Mouse (Mus musculus) hindbrain, embryonic 14.5 days (tissue): ENCODE measurements around the gene S1pr5. TPM values are rescaled to one million over a fixed set of nuclear protein-coding genes. Genes with fewer than 3 reads are reported as not detected.
A peak's percentile ranks its signal among the peaks of the same experiment; 100 is the strongest.
"Not testable (repeated sequence)": the region's sequence is repeated elsewhere in the genome, so short reads cannot be mapped to it uniquely, and the experiment has no call there.

Source experiments
- ATAC-seq: fragments of 200-750 bp; cut with Nextera tagmentation; 2 replicates; pipeline ENCODE4 v1.8.0; 2017; ENCODE audit warnings: moderate number of reproducible peaks, mild to moderate bottlenecking, moderate TSS enrichment, moderate library complexity; ENCODE audit not compliant: low FRiP score
- DNase-seq: peaks from one replicate; pipeline ENCODE4 v3.0.0-alpha.2; 2015; ENCODE audit warnings: low spot score
- H3K27ac ChIP-seq: fragments of 300-500 bp; sonication (generic); 2 replicates; pipeline ENCODE4 v1.5.1; 2014; ENCODE audit warnings: mild to moderate bottlenecking, moderate library complexity
- H3K27me3 ChIP-seq: fragments of 300-500 bp; sonication (generic); 2 replicates; pipeline ENCODE4 v1.6.1; 2014; ENCODE audit warnings: mild to moderate bottlenecking, low read length, mixed read lengths; ENCODE audit not compliant: control insufficient read depth, insufficient read depth
- H3K36me3 ChIP-seq: fragments of 300-500 bp; sonication (generic); replicated peaks from 2 replicates; pipeline ENCODE4 v1.6.1; 2014; ENCODE audit not compliant: control insufficient read depth, insufficient read depth
- H3K4me1 ChIP-seq: fragments of 300-500 bp; sonication (generic); replicated peaks from 2 replicates; pipeline ENCODE4 v1.6.1; 2014; ENCODE audit warnings: antibody characterized with exemption, low read length, mixed read lengths; ENCODE audit not compliant: control insufficient read depth, insufficient read depth
- H3K4me2 ChIP-seq: fragments of 300-500 bp; sonication (generic); replicated peaks from 2 replicates; pipeline ENCODE4 v1.6.1; 2014; ENCODE audit warnings: mild to moderate bottlenecking, moderate library complexity
- H3K4me3 ChIP-seq: fragments of 300-500 bp; sonication (generic); replicated peaks from 2 replicates; pipeline ENCODE4 v1.5.1; 2014; ENCODE audit warnings: mild to moderate bottlenecking, low read length
- H3K9ac ChIP-seq: fragments of 300-500 bp; sonication (generic); 2 replicates; pipeline ENCODE4 v1.6.1; 2014
- H3K9me3 ChIP-seq: fragments of 300-500 bp; sonication (generic); 2 replicates; pipeline ENCODE4 v1.6.1; 2016; ENCODE audit warnings: low read length; ENCODE audit not compliant: control insufficient read depth
- WGBS: fragments of 180-500 bp; shearing (Covaris S2); extraction: QIAGEN DNeasy Blood & Tissue Kit; methylation state at CpG from one replicate; pipeline ENCODE4 v1.1.7; 2014; 5-methylcytosine and 5-hydroxymethylcytosine counted together
- polyA plus RNA-seq: library from polyadenylated mRNA; unstranded; fragments of >200 nt; fragmentation: Nextera tagmentation; extraction: Ambion mirVana; gene quantifications from 2 replicates; pipeline ENCODE4 v1.2.1, GENCODE M21; 2014

The S1pr5 gene
- polyA plus RNA-seq, 1 experiment from 2014 or later = 3.9 TPM

DNA sequence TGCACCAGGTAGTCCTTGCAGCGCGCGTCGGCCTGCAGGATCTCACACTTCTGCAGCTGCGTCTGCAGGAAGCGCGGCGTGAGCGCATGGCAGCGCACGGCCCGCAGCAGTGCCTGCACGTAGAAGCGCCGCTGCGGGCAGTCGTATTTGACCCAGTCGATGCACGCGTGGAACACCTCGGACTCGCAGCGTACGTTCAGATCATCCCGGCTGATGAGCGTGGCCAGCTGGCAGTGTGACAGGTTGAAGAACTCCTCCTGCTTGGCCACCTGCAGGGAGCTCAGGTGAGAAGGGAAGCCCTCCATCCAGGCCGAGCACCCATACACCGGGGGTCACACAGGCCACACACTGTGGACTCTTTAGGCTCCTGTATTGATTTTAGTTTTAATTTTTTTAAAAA is 14.4 kb downstream of the S1pr5 start:
- Histone ChIP-seq H3K27me3 (no peaks in the 10 kb centered on the region), H3K9me3 (no peaks in the 10 kb centered on the region), H3K4me1 (peaks cover 21% of the 10 kb centered on the region), H3K4me3 (no peak overlapping the region), H3K9ac (no peak overlapping the region), H3K36me3 (peaks cover 59% of the 10 kb centered on the region), H3K4me2 (no peak overlapping the region), H3K27ac (no peak overlapping the region)
- ATAC-seq (no peak), DNase-seq (no peak)
- 81% methylated on average over 28 of the region's 28 CpGs for WGBS

DNA sequence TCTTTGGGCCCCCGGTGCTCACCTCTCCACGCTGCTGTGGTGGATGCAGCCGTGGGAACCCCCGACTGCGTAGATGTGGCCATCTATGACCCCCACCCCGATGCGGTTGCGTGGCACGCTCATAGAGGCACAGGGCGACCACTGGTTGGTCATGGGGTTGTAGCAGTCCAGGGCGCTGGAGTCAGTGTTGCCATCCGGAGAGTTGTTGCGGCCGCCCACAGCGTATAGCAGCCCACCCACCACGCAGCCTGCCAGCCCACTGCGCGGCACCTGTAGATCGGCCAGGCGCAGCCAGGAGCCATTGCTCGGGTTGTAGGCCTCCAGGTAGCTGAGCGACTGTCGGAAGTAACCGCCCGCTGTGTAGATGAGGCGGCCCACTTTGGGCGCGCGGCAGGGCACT is 14.9 kb downstream of the S1pr5 start:
- Histone ChIP-seq H3K9me3 (no peaks in the 10 kb centered on the region), H3K27me3 (no peaks in the 10 kb centered on the region), H3K9ac (no peak overlapping the region), H3K4me3 (no peak overlapping the region), H3K36me3 (peaks cover 61% of the 10 kb centered on the region), H3K27ac (no peak overlapping the region), H3K4me1 (peaks cover 21% of the 10 kb centered on the region), H3K4me2 (no peak overlapping the region)
- WGBS = 86% methylated on average over 29 of the region's 29 CpGs
- no peak for ATAC-seq
- DNase-seq = no peak

DNA sequence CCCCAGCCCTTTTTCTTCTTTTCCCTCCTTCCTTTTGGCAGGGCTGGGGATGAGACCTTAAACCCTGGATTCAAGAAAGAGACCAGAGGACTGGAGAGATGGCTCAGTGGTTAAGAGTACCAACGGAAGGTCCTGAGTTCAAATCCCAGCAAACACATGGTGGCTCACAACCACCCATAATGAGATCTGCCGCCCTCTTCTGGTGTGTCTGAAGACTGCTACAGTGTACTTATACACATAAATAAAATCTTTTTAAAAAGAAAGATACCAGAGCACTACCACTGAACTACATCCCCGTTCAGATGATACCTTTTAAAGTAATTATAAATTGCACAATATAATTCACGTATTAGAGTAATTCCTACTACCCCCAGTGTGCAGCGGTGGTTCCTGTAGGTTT is 15.4 kb downstream of the S1pr5 start:
- Histone ChIP-seq H3K4me3 (no peak overlapping the region), H3K4me1 (peaks cover 20% of the 10 kb centered on the region), H3K4me2 (no peak overlapping the region), H3K27ac (no peak overlapping the region), H3K36me3 (peaks cover 61% of the 10 kb centered on the region), H3K27me3 (no peaks in the 10 kb centered on the region), H3K9ac (no peak overlapping the region), H3K9me3 (no peaks in the 10 kb centered on the region)
- DNase-seq (no peak), ATAC-seq (no peak)
- WGBS = 94% methylated on average over 5 of the region's 5 CpGs

DNA sequence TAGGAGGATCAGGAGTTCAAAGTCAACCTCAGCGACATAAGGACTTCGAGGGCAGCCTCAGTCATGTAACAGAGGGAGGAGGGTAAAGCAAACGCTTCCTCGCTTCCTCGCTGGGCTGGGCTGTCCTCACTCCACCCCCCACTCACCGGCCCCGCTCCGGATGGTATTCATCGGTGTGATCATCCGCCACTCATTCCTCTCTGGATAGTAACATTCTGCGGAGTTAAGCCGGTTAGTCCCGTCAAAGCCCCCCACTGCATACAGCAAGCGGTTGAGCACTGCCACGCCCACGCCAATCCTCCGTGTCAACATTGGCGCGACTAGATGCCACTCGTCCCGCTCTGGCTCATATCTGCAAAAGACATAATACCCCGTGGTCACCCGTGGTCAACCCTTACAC is 16.7 kb downstream of the S1pr5 start:
- H3K4me3 ChIP-seq = no peak overlapping the region
- WGBS = 54% methylated on average over 23 of the region's 23 CpGs
- H3K9me3 ChIP-seq = no peaks in the 10 kb centered on the region
- no peak overlapping the region for H3K27ac ChIP-seq
- H3K4me2 ChIP-seq = no peak overlapping the region
- ATAC-seq (no peak), DNase-seq (no peak)
- no peak overlapping the region for H3K9ac ChIP-seq
- no peaks in the 10 kb centered on the region for H3K27me3 ChIP-seq
- H3K36me3 ChIP-seq = peaks cover 61% of the 10 kb centered on the region
- peaks cover 9% of the 10 kb centered on the region for H3K4me1 ChIP-seq

DNA sequence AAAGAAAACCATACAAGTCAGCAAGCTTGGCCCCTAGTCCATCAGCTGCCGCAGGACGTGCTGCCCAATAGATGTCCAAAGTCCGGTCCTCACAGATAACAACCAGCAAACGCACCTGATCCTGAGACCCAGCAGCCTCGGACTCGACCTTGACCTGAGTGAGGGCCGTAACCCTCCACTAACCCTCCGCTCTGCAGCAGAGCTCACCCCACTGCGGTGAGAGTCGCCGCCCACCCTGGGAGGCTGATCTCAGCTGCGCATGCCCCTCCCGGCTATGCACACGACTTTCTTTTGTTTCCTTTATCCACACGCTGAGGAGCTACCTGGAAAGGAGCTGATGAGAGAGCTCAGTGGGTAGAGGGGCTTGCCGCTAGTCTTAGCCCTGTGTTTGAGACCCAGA is 20.9 kb downstream of the S1pr5 start:
- Histone ChIP-seq H3K9me3 (no peaks in the 10 kb centered on the region), H3K4me3 (peak overlapping the region; percentile 11), H3K4me2 (peak overlapping the region; percentile 44), H3K27ac (0 out of 2 replicates have a peak overlapping the region, but pooled peaks have one; percentile 7), H3K27me3 (no peaks in the 10 kb centered on the region), H3K36me3 (peaks cover 31% of the 10 kb centered on the region), H3K9ac (peak overlapping the region; percentile 52), H3K4me1 (peaks cover 8% of the 10 kb centered on the region)
- peak; percentile 71 for DNase-seq
- 11% methylated on average over 16 of the region's 16 CpGs for WGBS
- ATAC-seq = peak; percentile 70

DNA sequence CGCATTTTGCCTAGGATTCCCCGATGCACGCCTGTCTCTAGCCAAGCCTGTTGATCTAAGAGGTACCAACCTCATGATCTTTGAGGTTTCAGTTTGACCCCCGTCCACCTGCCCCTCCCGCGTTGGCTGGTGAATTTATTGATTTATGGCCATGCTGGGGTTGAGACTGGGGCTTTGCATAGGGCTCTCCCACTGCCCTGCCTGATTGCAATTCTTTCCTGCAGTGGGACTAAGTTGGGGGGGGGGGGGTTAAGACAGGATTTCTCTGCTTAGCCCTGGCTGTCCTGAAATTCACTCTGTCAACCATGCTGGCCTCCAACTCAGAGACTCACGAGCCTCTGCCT is 22.9 kb downstream of the S1pr5 start:
- no peak for DNase-seq

DNA sequence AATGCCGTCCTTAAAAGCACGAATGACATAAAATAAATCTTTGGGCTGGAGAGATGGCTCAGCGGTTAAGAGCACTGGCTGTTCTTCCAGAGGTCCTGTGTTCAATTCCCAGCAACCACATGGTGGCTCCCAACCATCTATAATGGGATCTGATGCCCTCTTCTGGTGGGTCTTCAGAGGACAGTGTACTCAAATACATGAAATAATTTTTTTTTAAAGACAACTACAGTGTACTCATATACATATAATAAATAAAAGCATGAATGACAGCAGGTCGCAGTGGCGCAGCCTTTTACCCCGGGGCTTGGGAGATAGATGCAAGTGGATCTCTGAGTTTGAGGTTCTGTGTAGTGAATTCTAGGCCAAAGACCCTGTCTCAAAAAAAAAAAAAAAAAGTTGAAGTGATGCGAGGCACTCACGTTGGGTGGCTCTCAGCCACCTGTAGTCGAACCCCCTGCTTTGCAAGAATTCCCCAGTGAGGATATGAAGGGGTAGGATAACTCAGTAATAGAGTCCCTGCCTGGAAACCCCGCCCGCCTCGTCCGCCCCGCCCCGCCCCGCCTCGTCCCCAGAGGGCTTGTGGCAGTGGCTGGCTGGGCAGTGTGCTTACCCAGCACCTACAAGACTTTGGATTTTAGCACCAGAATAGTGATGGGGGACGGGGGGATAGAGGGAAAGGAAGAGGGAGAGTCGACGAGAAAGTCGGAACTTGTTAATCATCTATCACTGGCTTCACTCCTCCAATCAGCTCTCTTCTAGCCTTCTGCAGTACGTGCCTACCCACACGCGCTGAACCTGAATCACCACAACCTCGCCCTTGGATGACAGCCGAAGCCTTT is 23.4 kb downstream of the S1pr5 start:
- ATAC-seq (0 out of 2 replicates have a peak, but pooled peaks have one; percentile 5), DNase-seq (no peak)
- Histone ChIP-seq H3K9me3 (no peaks in the 10 kb centered on the region), H3K27me3 (no peaks in the 10 kb centered on the region), H3K4me1 (peaks cover 13% of the 10 kb centered on the region), H3K4me3 (0 out of 2 replicates have a peak overlapping the region, but pooled peaks have one; percentile 4), H3K36me3 (peaks cover 12% of the 10 kb centered on the region), H3K27ac (no peak overlapping the region), H3K9ac (0 out of 2 replicates have a peak overlapping the region, but pooled peaks have one; percentile 17), H3K4me2 (peak overlapping the region; percentile 37)
- 24% methylated on average over 26 of the region's 26 CpGs for WGBS

More for the DNA sequence above, 22.9 kb downstream of the S1pr5 start:
- H3K27me3 ChIP-seq = no peaks in the 10 kb centered on the region
- 0 out of 2 replicates have a peak overlapping the region, but pooled peaks have one; percentile 17 for H3K9ac ChIP-seq
- peaks cover 13% of the 10 kb centered on the region for H3K4me1 ChIP-seq
- ATAC-seq = no peak
- 21% methylated on average over 7 of the region's 7 CpGs for WGBS
- no peak overlapping the region for H3K27ac ChIP-seq
- peak overlapping the region; percentile 37 for H3K4me2 ChIP-seq
- 0 out of 2 replicates have a peak overlapping the region, but pooled peaks have one; percentile 4 for H3K4me3 ChIP-seq
- H3K9me3 ChIP-seq = no peaks in the 10 kb centered on the region
- peaks cover 17% of the 10 kb centered on the region for H3K36me3 ChIP-seq

DNA sequence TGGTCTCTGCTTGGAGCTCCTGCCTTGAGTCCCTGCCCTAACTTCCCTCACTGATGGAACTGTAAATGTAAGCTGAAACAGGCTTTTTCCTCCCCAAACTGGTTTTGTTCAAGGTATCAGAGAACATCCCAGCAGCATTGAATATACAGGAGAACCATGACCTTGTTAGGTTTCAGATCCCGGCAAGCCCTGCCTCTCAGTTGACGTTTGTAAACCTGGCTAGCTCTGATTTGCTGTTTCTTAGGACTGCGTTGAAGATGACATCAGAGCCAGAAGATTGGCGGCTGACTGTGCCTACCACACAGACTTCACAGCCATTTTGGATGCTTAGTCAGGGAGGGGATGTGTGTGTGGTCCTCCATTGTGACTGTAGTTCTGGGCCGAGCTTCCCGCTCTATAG is 24.3 kb downstream of the S1pr5 start:
- Histone ChIP-seq H3K4me2 (no peak overlapping the region), H3K9ac (no peak overlapping the region), H3K9me3 (no peaks in the 10 kb centered on the region), H3K27ac (no peak overlapping the region), H3K27me3 (no peaks in the 10 kb centered on the region), H3K4me3 (no peak overlapping the region), H3K4me1 (peaks cover 13% of the 10 kb centered on the region), H3K36me3 (peaks cover 3% of the 10 kb centered on the region)
- DNase-seq = no peak
- WGBS = 95% methylated on average over 6 of the region's 6 CpGs
- ATAC-seq = no peak

DNA sequence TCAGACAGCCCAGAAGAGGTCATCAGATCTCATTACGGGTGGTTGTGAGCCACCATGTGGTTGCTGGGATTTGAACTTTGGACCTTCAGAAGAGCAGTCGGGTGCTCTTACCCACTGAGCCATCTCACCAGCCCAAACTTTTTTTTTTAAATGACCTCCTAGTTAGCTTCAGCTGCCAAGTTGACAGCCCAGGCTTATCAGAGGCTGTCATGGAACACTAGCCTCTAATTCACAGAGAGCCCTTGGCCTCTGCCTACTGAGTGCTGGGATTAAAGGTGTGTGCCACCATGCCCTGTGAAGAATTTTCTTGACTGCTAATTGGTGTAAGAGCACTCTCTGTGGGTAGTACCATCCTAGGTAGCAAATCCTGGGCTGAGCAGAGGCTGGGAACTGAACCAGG is 24.8 kb downstream of the S1pr5 start:
- WGBS = 100% methylated on average over 1 of the region's 2 CpGs
- peaks cover 13% of the 10 kb centered on the region for H3K4me1 ChIP-seq

More for the DNA sequence above, 24.8 kb downstream of the S1pr5 start:
- not testable (repeated sequence) for H3K27me3 ChIP-seq, H3K27ac ChIP-seq, H3K9ac ChIP-seq, ATAC-seq, H3K4me3 ChIP-seq, H3K36me3 ChIP-seq, H3K9me3 ChIP-seq, H3K4me2 ChIP-seq, DNase-seq
